Mouse (Mus musculus) limb, embryonic 14.5 days (tissue): ENCODE measurements at regions not wholly inside any gene's neighbourhood (a gene's known extent, or its start where the extent isn't known, plus 50 kb on each side); places are given as distances from the start of the nearest gene placed in this dataset.

ENCODE experiments used
- ATAC-seq: fragments of 200-750 bp; cut with Nextera tagmentation; 2 replicates; pipeline ENCODE4 v1.8.0; 2017; ENCODE audit warnings: low read depth, moderate number of reproducible peaks, moderate TSS enrichment; ENCODE audit not compliant: low FRiP score
- DNase-seq: peaks from one replicate; pipeline ENCODE4 v3.0.0-alpha.2; 2015; ENCODE audit warnings: low spot score
- H3K27ac ChIP-seq: fragments of 300-500 bp; sonication (generic); replicated peaks from 2 replicates; pipeline ENCODE4 v1.5.1; 2014; ENCODE audit warnings: low read depth, mild to moderate bottlenecking, low read length, moderate library complexity, mixed read lengths
- H3K27me3 ChIP-seq: fragments of 300-500 bp; sonication (generic); 2 replicates; pipeline ENCODE4 v1.6.1; 2014; ENCODE audit warnings: low read length, mixed read lengths; ENCODE audit not compliant: control insufficient read depth, insufficient read depth
- H3K36me3 ChIP-seq: fragments of 300-500 bp; sonication (generic); 2 replicates; pipeline ENCODE4 v1.6.1; 2014; ENCODE audit warnings: mild to moderate bottlenecking, low read length, moderate library complexity, mixed read lengths; ENCODE audit not compliant: control insufficient read depth, insufficient read depth
- H3K4me1 ChIP-seq: fragments of 300-500 bp; sonication (generic); 2 replicates; pipeline ENCODE4 v1.6.1; 2014; ENCODE audit warnings: antibody characterized with exemption, low read length, mixed read lengths; ENCODE audit not compliant: control insufficient read depth, insufficient read depth
- H3K4me2 ChIP-seq: fragments of 300-500 bp; sonication (generic); replicated peaks from 2 replicates; pipeline ENCODE4 v1.6.1; 2014; ENCODE audit warnings: low read depth, mild to moderate bottlenecking, low read length, moderate library complexity; ENCODE audit not compliant: severe bottlenecking
- H3K4me3 ChIP-seq: fragments of 300-500 bp; sonication (generic); replicated peaks from 2 replicates; pipeline ENCODE4 v1.5.1; 2014; ENCODE audit warnings: low read length
- H3K9ac ChIP-seq: fragments of 300-500 bp; sonication (generic); 2 replicates; pipeline ENCODE4 v1.6.1; 2014; ENCODE audit warnings: mild to moderate bottlenecking, low read depth, low read length, moderate library complexity; ENCODE audit not compliant: severe bottlenecking
- H3K9me3 ChIP-seq: fragments of 300-500 bp; sonication (generic); 2 replicates; pipeline ENCODE4 v1.6.1; 2016; ENCODE audit warnings: low read length; ENCODE audit not compliant: control insufficient read depth
- POLR2A ChIP-seq: fragments of 200-500 bp; IDR thresholded peaks from 2 replicates; pipeline ENCODE4 v1.8.0; 2012; ENCODE audit warnings: inconsistent platforms, mild to moderate bottlenecking, moderate library complexity, borderline replicate concordance; ENCODE audit not compliant: insufficient read depth, insufficient read length; ENCODE audit errors: extremely low read depth
- WGBS: fragments of 180-500 bp; shearing (Covaris S2); extraction: QIAGEN DNeasy Blood & Tissue Kit; methylation state at CpG from one replicate; pipeline ENCODE4 v1.1.7; 2014; 5-methylcytosine and 5-hydroxymethylcytosine counted together

DNA sequence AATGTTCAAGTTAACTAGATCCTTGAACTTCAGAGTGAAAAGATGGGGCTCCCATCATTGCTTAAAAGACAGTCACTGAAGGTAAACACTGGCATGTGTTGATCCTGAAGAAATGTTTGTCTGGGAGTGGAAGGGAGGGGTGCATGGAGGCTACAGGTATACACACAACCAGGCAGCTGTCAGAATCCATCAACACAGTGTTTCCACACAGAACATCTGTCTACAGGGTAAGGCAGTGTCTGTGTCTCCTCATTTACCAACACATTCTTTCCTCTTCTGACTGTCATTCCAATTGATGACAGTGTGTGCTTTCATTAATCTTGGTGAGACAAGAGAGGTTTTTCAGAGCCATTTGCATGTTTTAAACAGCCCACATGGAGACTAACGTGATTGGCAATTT, 91.8 kb upstream of the Synpr start:
- no peak overlapping the region for H3K4me2 ChIP-seq
- H3K36me3 ChIP-seq = no peaks in the 10 kb centered on the region
- no peak for DNase-seq
- no peak overlapping the region for H3K27ac ChIP-seq
- no peak overlapping the region for H3K9ac ChIP-seq
- no peaks in the 10 kb centered on the region for H3K9me3 ChIP-seq
- no peak for ATAC-seq
- no peaks in the 10 kb centered on the region for H3K27me3 ChIP-seq
- no peak for TF ChIP-seq POLR2A
- H3K4me1 ChIP-seq = no peaks in the 10 kb centered on the region
- WGBS = 27% methylated on average over 1 of the region's 1 CpGs
- no peak overlapping the region for H3K4me3 ChIP-seq

DNA sequence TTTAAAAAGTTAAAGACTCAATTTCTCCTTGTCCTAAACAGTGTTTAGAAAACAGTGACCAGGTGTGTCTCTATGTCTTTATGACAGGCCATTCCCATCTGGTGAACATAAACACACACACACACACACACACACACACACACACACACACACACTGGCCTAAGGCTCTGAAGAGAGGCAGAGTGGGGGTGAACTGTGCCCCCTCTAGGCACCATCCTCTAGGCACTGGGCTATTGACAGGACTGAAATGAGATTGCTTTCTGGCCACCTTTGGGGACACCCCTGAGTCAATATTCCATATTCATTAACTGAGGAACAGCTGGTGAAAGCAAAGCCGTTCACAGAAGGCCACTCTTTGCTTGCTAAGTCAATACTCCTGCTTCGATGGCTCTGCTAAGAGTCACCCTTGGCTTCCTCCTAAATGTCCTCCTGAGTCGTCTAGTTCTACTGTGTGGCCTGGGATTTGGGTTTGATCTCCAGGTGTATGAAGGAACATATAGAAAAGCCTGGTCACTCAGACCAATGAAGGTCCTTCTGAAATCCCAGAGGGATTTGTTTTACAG, 87.2 kb upstream of the Synpr start:
- Histone ChIP-seq H3K9ac (no peak overlapping the region), H3K4me2 (no peak overlapping the region), H3K27me3 (no peaks in the 10 kb centered on the region), H3K36me3 (no peaks in the 10 kb centered on the region), H3K4me3 (no peak overlapping the region), H3K4me1 (no peaks in the 10 kb centered on the region), H3K9me3 (no peaks in the 10 kb centered on the region), H3K27ac (no peak overlapping the region)
- DNase-seq (no peak), ATAC-seq (no peak)
- WGBS = 69% methylated on average over 3 of the region's 3 CpGs
- TF ChIP-seq POLR2A = no peak

DNA sequence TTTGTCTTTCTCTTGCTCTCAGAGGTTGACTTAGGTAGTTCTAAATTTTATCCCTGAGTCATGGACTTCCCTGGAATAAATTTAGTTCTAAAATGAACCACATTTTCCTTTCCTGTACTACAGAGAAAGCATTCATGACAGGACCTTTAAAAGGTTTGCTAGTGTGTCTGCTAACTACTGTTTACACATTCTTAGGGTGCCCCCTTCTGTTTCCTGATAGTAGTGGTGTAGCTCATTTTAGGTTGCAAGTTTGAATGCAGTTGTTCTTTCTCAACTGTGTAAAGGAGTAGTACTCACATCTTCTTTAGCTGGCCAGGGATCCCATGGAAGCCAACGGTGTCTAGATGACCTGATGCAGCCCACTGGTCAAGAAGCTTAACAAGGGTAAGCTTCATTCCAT, 86.1 kb upstream of the Synpr start:
- no peak overlapping the region for H3K27ac ChIP-seq
- H3K4me2 ChIP-seq = no peak overlapping the region
- no peaks in the 10 kb centered on the region for H3K27me3 ChIP-seq
- no peak overlapping the region for H3K4me3 ChIP-seq
- no peaks in the 10 kb centered on the region for H3K36me3 ChIP-seq
- DNase-seq (peak; percentile 68), ATAC-seq (no peak)
- H3K4me1 ChIP-seq = no peaks in the 10 kb centered on the region
- 16% methylated on average over 1 of the region's 1 CpGs for WGBS
- H3K9ac ChIP-seq = no peak overlapping the region
- no peak for TF ChIP-seq POLR2A
- no peaks in the 10 kb centered on the region for H3K9me3 ChIP-seq

DNA sequence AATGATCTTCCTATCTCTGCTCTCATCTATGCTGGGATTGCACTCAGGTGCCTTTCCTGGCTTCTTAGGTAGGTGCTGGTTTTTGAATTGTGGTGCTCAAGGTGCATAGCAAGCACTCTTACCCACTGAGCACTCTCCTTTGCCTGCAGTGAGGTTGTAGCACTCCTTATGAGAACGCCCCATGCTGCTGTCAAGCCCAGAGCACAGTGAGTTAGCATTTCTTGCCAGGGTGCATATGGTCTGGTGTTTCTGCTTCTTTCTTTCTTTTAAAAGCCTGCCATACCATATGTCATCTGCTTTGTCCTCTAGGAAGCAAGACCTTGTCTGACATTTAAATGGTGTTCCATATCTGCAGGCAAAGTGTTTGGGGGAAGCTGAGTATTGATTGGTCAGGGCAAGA, 71.9 kb upstream of the Synpr start:
- Histone ChIP-seq H3K27ac (no peak overlapping the region), H3K9ac (no peak overlapping the region), H3K4me1 (no peaks in the 10 kb centered on the region), H3K36me3 (no peaks in the 10 kb centered on the region), H3K4me2 (no peak overlapping the region), H3K27me3 (no peaks in the 10 kb centered on the region), H3K9me3 (no peaks in the 10 kb centered on the region), H3K4me3 (no peak overlapping the region)
- WGBS = 74% methylated on average over 1 of the region's 1 CpGs
- ATAC-seq (no peak), DNase-seq (no peak)
- TF ChIP-seq POLR2A = no peak
